Mouse (Mus musculus) forebrain, embryonic 14.5 days (tissue): ENCODE data around the gene Thbd. TPM values are rescaled to one million over a fixed set of nuclear protein-coding genes. Genes with fewer than 3 reads are reported as not detected.

Experiments used
- ATAC-seq: fragments of 200-750 bp; cut with Nextera tagmentation; 2 replicates; pipeline ENCODE4 v1.8.0; 2017; ENCODE audit warnings: mild to moderate bottlenecking, moderate library complexity
- DNase-seq: peaks from one replicate; pipeline ENCODE4 v3.0.0-alpha.2; 2015; ENCODE audit warnings: low spot score
- H3K27ac ChIP-seq: fragments of 300-500 bp; sonication (generic); 2 replicates; pipeline ENCODE4 v1.5.1; 2014; ENCODE audit warnings: low read depth, mild to moderate bottlenecking, control low read depth, low read length, moderate library complexity
- H3K27me3 ChIP-seq: fragments of 300-500 bp; sonication (generic); replicated peaks from 2 replicates; pipeline ENCODE4 v1.6.1; 2014; ENCODE audit warnings: low read length, control low read depth, mixed read lengths; ENCODE audit not compliant: control insufficient read depth, insufficient read depth
- H3K36me3 ChIP-seq: fragments of 300-500 bp; sonication (generic); 2 replicates; pipeline ENCODE4 v1.6.1; 2014; ENCODE audit warnings: low read length, control low read depth; ENCODE audit not compliant: control insufficient read depth, insufficient read depth
- H3K4me1 ChIP-seq: fragments of 300-500 bp; sonication (generic); 2 replicates; pipeline ENCODE4 v1.6.1; 2014; ENCODE audit warnings: antibody characterized with exemption, low read length, control low read depth; ENCODE audit not compliant: control insufficient read depth, insufficient read depth
- H3K4me2 ChIP-seq: fragments of 300-500 bp; sonication (generic); 2 replicates; pipeline ENCODE4 v1.6.1; 2014; ENCODE audit warnings: mild to moderate bottlenecking, control low read depth, low read length
- H3K4me3 ChIP-seq: fragments of 300-500 bp; sonication (generic); 2 replicates; pipeline ENCODE4 v1.5.1; 2014; ENCODE audit warnings: low read depth, low read length, control low read depth
- H3K9ac ChIP-seq: fragments of 300-500 bp; sonication (generic); 2 replicates; pipeline ENCODE4 v1.6.1; 2014; ENCODE audit warnings: mild to moderate bottlenecking, low read length, control low read depth, moderate library complexity
- H3K9me3 ChIP-seq: fragments of 300-500 bp; sonication (generic); replicated peaks from 2 replicates; pipeline ENCODE4 v1.6.1; 2016; ENCODE audit warnings: low read length, control low read depth, mixed read lengths; ENCODE audit not compliant: control insufficient read depth
- WGBS: fragments of 180-500 bp; shearing (Covaris S2); extraction: QIAGEN DNeasy Blood & Tissue Kit; methylation state at CpG from one replicate; pipeline ENCODE4 v1.1.7; 2014; 5-methylcytosine and 5-hydroxymethylcytosine counted together
- polyA plus RNA-seq: library from polyadenylated mRNA; unstranded; fragments of >200 nt; fragmentation: Nextera tagmentation; extraction: Ambion mirVana; gene quantifications from 2 replicates; pipeline ENCODE4 v1.2.1, GENCODE M21; 2014

The Thbd gene
- polyA plus RNA-seq, 1 experiment from 2014 or later, result 7.2 TPM

GRCm38 (mm10) chr2:148397015-148397783, 10.8 kb downstream of the Thbd start:
- 72% methylated on average over 11 of the region's 11 CpGs for WGBS
- Histone ChIP-seq H3K27me3 (peaks cover 20% of the 10 kb centered on the region), H3K4me2 (no peak overlapping the region), H3K27ac (no peak overlapping the region), H3K9me3 (no peaks in the 10 kb centered on the region), H3K4me1 (no peaks in the 10 kb centered on the region), H3K36me3 (no peaks in the 10 kb centered on the region), H3K4me3 (no peak overlapping the region), H3K9ac (no peak overlapping the region)
- no peak for DNase-seq
- no peak for ATAC-seq

DNA sequence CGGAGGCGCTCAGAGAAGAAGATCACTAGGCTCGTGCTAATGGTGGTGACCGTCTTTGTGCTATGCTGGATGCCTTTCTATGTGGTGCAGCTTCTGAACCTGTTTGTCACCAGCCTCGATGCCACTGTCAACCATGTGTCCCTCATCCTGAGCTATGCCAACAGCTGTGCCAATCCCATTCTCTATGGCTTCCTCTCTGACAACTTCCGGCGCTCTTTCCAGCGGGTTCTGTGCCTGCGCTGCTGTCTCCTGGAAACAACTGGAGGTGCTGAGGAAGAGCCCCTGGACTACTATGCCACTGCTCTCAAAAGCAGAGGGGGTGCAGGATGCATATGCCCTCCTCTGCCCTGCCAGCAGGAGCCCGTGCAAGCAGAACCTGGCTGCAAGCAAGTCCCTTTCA, 11.8 kb downstream of the Thbd start:
- 76% methylated on average over 10 of the region's 10 CpGs for WGBS
- Histone ChIP-seq H3K36me3 (no peaks in the 10 kb centered on the region), H3K27me3 (peaks cover 20% of the 10 kb centered on the region), H3K4me2 (peak overlapping the region; percentile 92), H3K4me3 (peak overlapping the region; percentile 50; the same call in 1 of the 2 replicates), H3K9ac (no peak overlapping the region), H3K27ac (no peak overlapping the region), H3K4me1 (no peaks in the 10 kb centered on the region), H3K9me3 (no peaks in the 10 kb centered on the region)
- ATAC-seq (no peak), DNase-seq (no peak)

GRCm38 (mm10) chr2:148395131-148396051, 12.6 kb downstream of the Thbd start, which contains the start of gene Sstr4:
TSS of gene Sstr4 (plus strand) at chr2:148395344.
- Histone ChIP-seq H3K9me3 (no peaks in the 10 kb centered on the region), H3K4me1 (no peaks in the 10 kb centered on the region), H3K9ac (peak within 1 kb of the TSS; percentile 56), H3K4me3 (peak within 1 kb of the TSS; percentile 50), H3K27ac (no peak within 1 kb of the TSS), H3K4me2 (peak within 1 kb of the TSS; percentile 92), H3K36me3 (no peaks in the 10 kb centered on the region), H3K27me3 (peaks cover 20% of the 10 kb centered on the region)
- peak; percentile 62 for DNase-seq
- ATAC-seq, result peak; percentile 90
- WGBS, result 4% methylated on average over 83 of the region's 83 CpGs

GRCm38 (mm10) chr2:148393846-148394245, 14.1 kb downstream of the Thbd start:
- H3K27me3 ChIP-seq, result peaks cover 20% of the 10 kb centered on the region
- no peaks in the 10 kb centered on the region for H3K4me1 ChIP-seq
- ATAC-seq (no peak), DNase-seq (no peak)
- no peak overlapping the region for H3K27ac ChIP-seq
- H3K4me2 ChIP-seq, result no peak overlapping the region
- no peaks in the 10 kb centered on the region for H3K36me3 ChIP-seq
- no peaks in the 10 kb centered on the region for H3K9me3 ChIP-seq
- H3K4me3 ChIP-seq, result no peak overlapping the region
- no peak overlapping the region for H3K9ac ChIP-seq

DNA sequence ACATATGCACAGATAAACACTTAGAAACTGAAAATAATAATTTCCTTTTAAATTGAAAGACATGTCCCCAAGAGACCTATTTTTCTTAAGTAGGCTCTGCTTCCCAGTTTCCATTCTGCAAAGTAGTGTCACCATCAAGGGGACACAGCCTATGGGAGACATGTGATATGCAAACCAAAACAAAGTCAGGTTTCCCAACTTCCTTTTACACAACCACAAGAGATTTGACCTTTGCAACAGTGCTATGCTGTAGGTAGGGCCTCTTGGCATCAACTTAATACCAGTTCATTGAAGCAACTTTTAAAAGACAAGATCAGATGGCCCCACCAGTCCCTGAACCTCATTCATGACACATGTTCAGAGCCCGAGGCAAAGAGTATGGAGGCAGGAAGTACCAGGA, 14.8 kb downstream of the Thbd start:
- Histone ChIP-seq H3K36me3 (no peaks in the 10 kb centered on the region), H3K4me2 (no peak overlapping the region), H3K9me3 (no peaks in the 10 kb centered on the region), H3K4me3 (no peak overlapping the region), H3K27me3 (peaks cover 20% of the 10 kb centered on the region), H3K4me1 (no peaks in the 10 kb centered on the region), H3K9ac (no peak overlapping the region), H3K27ac (no peak overlapping the region)
- ATAC-seq, result no peak
- 86% methylated on average over 1 of the region's 1 CpGs for WGBS
- DNase-seq, result no peak

- Histone ChIP-seq H3K9me3 (no peaks in the 10 kb centered on the region), H3K27me3 (no peaks in the 10 kb centered on the region), H3K4me1 (no peaks in the 10 kb centered on the region), H3K36me3 (no peaks in the 10 kb centered on the region), H3K9ac (no peak overlapping the region), H3K4me2 (no peak overlapping the region), H3K4me3 (no peak overlapping the region), H3K27ac (no peak overlapping the region)
- ATAC-seq, result no peak
- 72% methylated on average over 6 of the region's 6 CpGs for WGBS
- no peak for DNase-seq
Observed at GRCm38 (mm10) chr2:148387652-148388581, 20.1 kb downstream of the Thbd start.

- Histone ChIP-seq H3K4me1 (no peaks in the 10 kb centered on the region), H3K4me3 (no peak overlapping the region), H3K27ac (no peak overlapping the region), H3K9ac (no peak overlapping the region), H3K36me3 (no peaks in the 10 kb centered on the region), H3K27me3 (no peaks in the 10 kb centered on the region), H3K9me3 (no peaks in the 10 kb centered on the region), H3K4me2 (no peak overlapping the region)
- ATAC-seq (no peak), DNase-seq (no peak)
- WGBS, result 83% methylated on average over 2 of the region's 2 CpGs
Observed at GRCm38 (mm10) chr2:148386927-148387326, 21.1 kb downstream of the Thbd start.

DNA sequence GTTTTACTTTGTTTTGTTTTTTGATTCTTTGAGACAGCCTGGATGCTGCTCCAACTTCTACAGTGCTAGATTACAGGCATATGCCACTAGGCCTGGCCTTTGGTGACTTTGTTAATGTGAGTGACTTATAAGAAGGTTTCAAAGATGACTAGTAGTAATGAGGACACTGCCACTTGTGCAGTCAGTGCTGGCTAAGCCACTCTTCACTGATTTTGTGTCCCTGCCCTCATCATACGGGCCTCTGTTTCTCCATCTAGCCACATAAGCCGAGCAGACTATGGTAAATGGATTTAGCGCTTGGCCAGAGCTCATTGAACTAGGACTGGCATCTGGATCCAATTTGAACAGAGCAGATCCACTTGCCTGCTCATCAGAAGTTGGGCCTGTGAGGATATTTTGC, 21.5 kb downstream of the Thbd start:
- ATAC-seq (no peak), DNase-seq (no peak)
- no peak overlapping the region for H3K4me3 ChIP-seq
- no peaks in the 10 kb centered on the region for H3K27me3 ChIP-seq
- H3K9me3 ChIP-seq, result no peaks in the 10 kb centered on the region
- H3K9ac ChIP-seq, result no peak overlapping the region
- H3K36me3 ChIP-seq, result no peaks in the 10 kb centered on the region
- H3K4me1 ChIP-seq, result no peaks in the 10 kb centered on the region
- H3K27ac ChIP-seq, result no peak overlapping the region
- no peak overlapping the region for H3K4me2 ChIP-seq
- 86% methylated on average over 3 of the region's 3 CpGs for WGBS
